ENCODE assay signal across 17 mouse cellular contexts in the genomic region with DNA sequence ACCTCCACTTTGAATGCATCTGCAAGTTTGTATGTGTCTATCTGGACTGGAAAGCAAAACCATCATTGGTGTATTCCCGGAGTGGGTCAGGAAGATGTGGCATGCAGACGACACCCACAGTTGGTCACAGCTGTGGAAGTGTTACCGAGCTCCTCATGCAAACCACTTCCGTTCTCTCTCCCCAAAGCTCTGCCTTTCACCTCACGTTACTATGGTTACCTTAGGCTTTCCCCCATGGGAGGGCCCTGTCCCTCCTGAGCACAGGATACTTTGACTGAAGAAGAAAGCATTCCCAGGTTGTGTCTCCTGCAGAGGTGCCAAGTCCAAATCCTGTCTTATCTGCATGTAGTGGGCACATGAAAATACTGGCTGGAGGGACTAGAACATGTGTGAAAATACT. TPM values are rescaled to one million over a fixed set of nuclear protein-coding genes. Genes with fewer than 3 reads are reported as not detected.
A peak's percentile ranks its signal among the peaks of the same experiment; 100 is the strongest.
DNase-seq lines count a peak whose midpoint lies in the region; ATAC-seq lines count a peak whose summit lies in the region.
"Had no signal": no experiment of that assay in that cellular context is flagged by ENCODE, and none has a peak within 500 bp of the region (broad histone marks: within the 10 kb centered on the region; RNA-seq: fewer than 3 reads in every experiment).

No protein-coding gene starts in this region.

- intact Hi-C loops in gastrocnemius, postnatal 36 days (cut with DNase I), result no loop called here

- ATAC-seq in CD4-positive, CD25-positive, alpha-beta regulatory T cell, adult 4 months, result peak; percentile 93
- ATAC-seq in common myeloid progenitor, adult 5-6 weeks (replicated peaks; ENCODE audit: low read depth, poor library complexity, severe bottlenecking), result peak; percentile 72
- ATAC-seq: forebrain, postnatal 0 days had no signal

- peak; percentile 23 for DNase-seq in spleen, adult 12 weeks (ENCODE audit: low spot score)
- peak; percentile 83 for DNase-seq in thymus, postnatal 25 days
- DNase-seq in gastrocnemius, postnatal 36 days, result no peak
- no peak for DNase-seq in embryo, embryonic 9.5 days (ENCODE audit: extremely low spot score)
- no peak for DNase-seq in kidney, postnatal 36 days
- DNase-seq: cerebellum, adult 2 months; embryo, embryonic 11 days; forebrain, postnatal 0 days; heart, adult 11 months; kidney, postnatal 14 days; liver; lung, postnatal 4 days had no signal

RNA-seq across cellular contexts. Expression of gene Rtf2, which starts 6.6 kb away (rescaled TPM):
- 100 to 1,000 TPM; 139 to 161 TPM for polyA plus RNA-seq in CD4-positive, CD25-positive, alpha-beta regulatory T cell, adult 4 months (2017; shearing (Covaris generic))
- total RNA-seq in common myeloid progenitor, adult 5-6 weeks (2017), result 139 and 158 TPM in 2 replicates
- total RNA-seq in gastrocnemius, postnatal 36 days (2021), result 10 to 100 TPM; 27.0 to 27.6 TPM

RNA-seq across cellular contexts. Expression of gene Gcnt7, which starts 24.6 kb away (rescaled TPM):
- polyA plus RNA-seq in CD4-positive, CD25-positive, alpha-beta regulatory T cell, adult 4 months (2017; shearing (Covaris generic)), result 1 to 10 TPM; 3.9 to 4.7 TPM
- total RNA-seq in common myeloid progenitor, adult 5-6 weeks (2017), result 0.05 TPM in 1 of 2 replicates, not detected in the other
- total RNA-seq in gastrocnemius, postnatal 36 days (2021), result not detected
- total RNA-seq: forebrain, postnatal 0 days; left cerebral cortex, adult 2 months had no signal
- polyA plus RNA-seq: cerebellum, adult 2 months; erythroblast, embryonic 14.5 days had no signal

RNA-seq across cellular contexts. Expression of gene Fam209, which starts 38.6 kb away (rescaled TPM):
- polyA plus RNA-seq in CD4-positive, CD25-positive, alpha-beta regulatory T cell, adult 4 months (2017; shearing (Covaris generic)), result 1 to 10 TPM; 1.6 to 2.5 TPM
- 0.63 TPM in 1 of 2 replicates, not detected in the other for total RNA-seq in common myeloid progenitor, adult 5-6 weeks (2017)
- under 1 TPM in 1 of 2 experiments, not detected in 1; 0.52 TPM for total RNA-seq in gastrocnemius, postnatal 36 days (2021)
- polyA plus RNA-seq: cerebellum, adult 2 months; erythroblast, embryonic 14.5 days; heart, postnatal 0 days had no signal

RNA-seq across cellular contexts. Expression of gene Cass4, which starts 40.2 kb away (rescaled TPM):
- polyA plus RNA-seq in CD4-positive, CD25-positive, alpha-beta regulatory T cell, adult 4 months (2017; shearing (Covaris generic)), result 10 to 100 TPM in 1 of 2 experiments, 1 to 10 TPM in 1; 6.8 to 10.5 TPM
- 0.44 and 1.5 TPM in 2 replicates for total RNA-seq in common myeloid progenitor, adult 5-6 weeks (2017)
- total RNA-seq in gastrocnemius, postnatal 36 days (2021), result under 1 TPM; 0.25 to 0.33 TPM
- polyA plus RNA-seq: erythroblast, embryonic 14.5 days had no signal

Comparison
In these comparisons a context has a peak if more than half of its experiments do, and no peak if none do; other contexts are left out.
1. DNase-seq: peak in spleen, adult 12 weeks (single experiment) and thymus, postnatal 25 days (single experiment); none in gastrocnemius, postnatal 36 days (0 of 2), embryo, embryonic 9.5 days (single experiment) and kidney, postnatal 36 days (0 of 2).